Mouse (Mus musculus) T-helper 2 cell (primary cell): ENCODE data around the gene Daw1.

Source experiments
- in situ Hi-C: fragments of 300-600 bp; cut with MboI, MseI; formaldehyde crosslinking; loops from one replicate; pipeline ENCODE4 v1.15.1; 2025; ENCODE audit warnings: high pct_unique_total_duplicates

Daw1 gene

GRCm38 (mm10) chr1:83159603-83160002 is at the start of gene Daw1:
Daw1 (plus strand) TSS chr1:83159752.
- in situ Hi-C loops, result no loop called here

GRCm38 (mm10) chr1:83110992-83111391 is 48.6 kb upstream of the Daw1 start:
- in situ Hi-C loops, result no loop called here

GRCm38 (mm10) chr1:83111726-83112125 is 47.8 kb upstream of the Daw1 start:
- in situ Hi-C loops, result no loop called here

GRCm38 (mm10) chr1:83116447-83117137 is 43.0 kb upstream of the Daw1 start, which contains the start of gene Ccl20:
Ccl20 (plus strand) TSS chr1:83116766.
- in situ Hi-C loops, result no loop called here

- in situ Hi-C loops, result no loop called here
These were observed 42.3 kb upstream of the Daw1 start for GRCm38 (mm10) chr1:83117217-83117616.

- in situ Hi-C loops, result no loop called here
These were observed 41.9 kb upstream of the Daw1 start for GRCm38 (mm10) chr1:83117661-83118060.

- in situ Hi-C loops, result no loop called here
These were observed 39.6 kb upstream of the Daw1 start for GRCm38 (mm10) chr1:83119903-83120302.

GRCm38 (mm10) chr1:83120312-83120711 is 39.2 kb upstream of the Daw1 start:
- in situ Hi-C loops, result no loop called here

GRCm38 (mm10) chr1:83123201-83123600 is 36.4 kb upstream of the Daw1 start:
- in situ Hi-C loops, result no loop called here

- in situ Hi-C loops, result no loop called here
These were observed 23.7 kb upstream of the Daw1 start for GRCm38 (mm10) chr1:83135829-83136228.

- in situ Hi-C loops, result no loop called here
These were observed 21.7 kb upstream of the Daw1 start for GRCm38 (mm10) chr1:83137847-83138246.

GRCm38 (mm10) chr1:83138721-83139120 is 20.8 kb upstream of the Daw1 start:
- in situ Hi-C loops, result no loop called here

- in situ Hi-C loops, result no loop called here
These were observed 18.0 kb upstream of the Daw1 start for GRCm38 (mm10) chr1:83141510-83141909.

- in situ Hi-C loops, result no loop called here
These were observed 17.5 kb upstream of the Daw1 start for GRCm38 (mm10) chr1:83142055-83142454.

GRCm38 (mm10) chr1:83146547-83146946 is 13.0 kb upstream of the Daw1 start:
- in situ Hi-C loops, result no loop called here

GRCm38 (mm10) chr1:83150227-83150626 is 9.3 kb upstream of the Daw1 start:
- in situ Hi-C loops, result no loop called here

- in situ Hi-C loops, result no loop called here
These were observed 6.6 kb upstream of the Daw1 start for GRCm38 (mm10) chr1:83152961-83153360.

- in situ Hi-C loops, result no loop called here
These were observed 2.7 kb upstream of the Daw1 start for GRCm38 (mm10) chr1:83156876-83157275.

- in situ Hi-C loops, result no loop called here
These were observed 2.1 kb downstream of the Daw1 start for GRCm38 (mm10) chr1:83161658-83162057.

GRCm38 (mm10) chr1:83164027-83164426 is 4.5 kb downstream of the Daw1 start:
- in situ Hi-C loops, result no loop called here

- in situ Hi-C loops, result no loop called here
These were observed 9.6 kb downstream of the Daw1 start for GRCm38 (mm10) chr1:83169158-83169557.

- in situ Hi-C loops, result no loop called here
These were observed 16.4 kb downstream of the Daw1 start for GRCm38 (mm10) chr1:83175985-83176384.

GRCm38 (mm10) chr1:83179531-83179930 is 20.0 kb downstream of the Daw1 start:
- in situ Hi-C loops, result no loop called here

- in situ Hi-C loops, result no loop called here
These were observed 21.9 kb downstream of the Daw1 start for GRCm38 (mm10) chr1:83181418-83181817.
